Mouse (Mus musculus): ENCODE measurements around the gene Ulk4.

DNA sequence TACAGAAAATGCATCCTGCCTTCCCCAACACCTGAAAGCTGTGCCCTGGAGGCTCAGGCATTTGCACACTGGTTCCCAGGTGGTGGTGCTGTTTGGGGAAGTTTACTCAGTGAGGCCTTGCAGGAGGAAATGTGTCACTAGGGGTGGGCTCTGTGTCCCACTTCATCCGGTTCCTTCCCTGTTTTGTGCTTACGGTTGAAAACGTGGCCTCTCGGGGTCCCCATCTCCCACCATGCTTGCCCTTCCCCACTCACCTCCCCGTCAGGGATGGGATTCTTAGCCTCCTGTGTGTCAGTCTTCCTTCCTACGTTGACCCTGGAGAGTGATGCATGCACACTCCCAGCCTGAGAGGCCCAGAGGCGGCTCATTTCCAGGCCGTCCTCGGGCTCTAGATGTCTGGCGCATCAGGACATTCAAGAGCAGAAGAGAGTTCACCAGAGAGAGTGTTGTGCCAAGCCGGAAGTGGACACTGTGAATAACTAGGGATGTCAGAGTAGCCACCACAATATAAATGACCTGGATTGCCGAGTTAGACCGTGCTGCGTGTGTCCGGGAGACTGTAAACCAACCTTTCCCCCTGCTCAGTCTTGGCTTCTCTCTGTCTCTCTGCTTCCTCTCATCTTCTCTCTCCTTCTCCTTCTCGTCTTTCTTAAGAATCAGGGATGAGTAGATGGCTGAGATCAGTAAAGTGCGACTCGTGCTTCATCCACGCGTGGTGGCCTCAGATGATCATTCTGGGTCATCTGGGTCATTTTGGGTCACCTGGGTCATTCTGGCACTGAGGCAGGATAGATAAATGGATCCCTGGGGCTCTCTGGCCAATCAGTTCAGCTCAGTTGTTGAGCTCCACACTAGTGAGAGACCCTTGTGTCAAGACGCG, 24.3 kb upstream of the Ulk4 start:
- TF ChIP-seq CTCF (IDR thresholded peaks at IDR 0.05; ENCODE audit: borderline replicate concordance, insufficient read depth, low read length) (no peak), POLR2A (IDR thresholded peaks at IDR 0.05; ENCODE audit: low read depth, low read length) (no peak)
